Mouse (Mus musculus) cortical plate, adult 2 months (tissue): ENCODE results near the gene Itgax.

ENCODE experiments used
- CTCF ChIP-seq: fragments of 200-500 bp; IDR thresholded peaks from 2 replicates; pipeline ENCODE4 v1.5.1; 2011; ENCODE audit warnings: mild to moderate bottlenecking, control low read depth, low read length; ENCODE audit not compliant: insufficient read depth; ENCODE audit errors: extremely low read depth
- POLR2A ChIP-seq: fragments of 200-500 bp; IDR thresholded peaks from 2 replicates; pipeline ENCODE4 v1.6.1; 2011; ENCODE audit warnings: mild to moderate bottlenecking, low read length, control low read depth; ENCODE audit not compliant: insufficient read depth; ENCODE audit errors: extremely low read depth

DNA sequence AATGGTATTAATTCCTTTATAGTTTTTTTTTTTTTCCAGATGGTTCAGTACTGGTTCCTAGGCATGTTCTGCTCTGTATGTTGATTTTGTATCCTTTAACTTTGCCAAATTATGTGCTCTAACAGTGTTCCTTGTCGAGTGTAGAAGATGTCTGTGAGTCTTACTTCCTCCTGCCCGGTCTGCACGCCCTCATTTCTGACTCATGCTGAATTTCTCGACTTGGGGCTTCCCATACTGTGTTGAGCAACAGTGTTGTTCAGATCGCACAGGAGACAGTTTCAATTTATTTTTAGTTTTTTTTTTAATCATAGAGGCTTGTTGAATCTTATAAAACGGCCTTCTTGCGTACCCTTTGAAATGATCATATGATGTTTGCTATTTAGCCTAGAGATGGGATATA is 40.2 kb upstream of the Itgax start:
- TF ChIP-seq POLR2A (no peak), CTCF (no peak)
